Mouse (Mus musculus): Measurements from ENCODE around the gene Zfp335. TPM values are rescaled to one million over a fixed set of nuclear protein-coding genes. Genes with fewer than 3 reads are reported as not detected.

Gene Zfp335
- total RNA-seq, 2 experiments from 2014 or later: 11.5 to 12.2 TPM

Other genes with a start within 250 kb of the Zfp335 start
- not detected for gene Wfdc11, start 237.7 kb downstream of the Zfp335 start, total RNA-seq (2021)
- gene Wfdc13, start 226.7 kb downstream of the Zfp335 start, total RNA-seq (2021): not detected
- gene Spint4, start 213.3 kb downstream of the Zfp335 start, total RNA-seq (2021): not detected
- not detected for gene Spint5, start 196.5 kb downstream of the Zfp335 start, total RNA-seq (2021)
- gene Wfdc3, start 165.8 kb downstream of the Zfp335 start, total RNA-seq (2021): under 1 TPM; 0.17 to 0.40 TPM
- 10 to 100 TPM; 35.8 to 38.5 TPM for gene Dnttip1, start 165.8 kb downstream of the Zfp335 start, total RNA-seq (2021)
- gene Ube2c, start 141.9 kb downstream of the Zfp335 start, total RNA-seq (2021): 10 to 100 TPM; 31.7 to 32.5 TPM
- under 1 TPM in 1 of 2 experiments, not detected in 1; 0.52 TPM for gene Tnnc2, start 131.8 kb downstream of the Zfp335 start, total RNA-seq (2021)
- 10 to 100 TPM; 25.9 to 26.3 TPM for gene Snx21, start 125.9 kb downstream of the Zfp335 start, total RNA-seq (2021)
- 10 to 100 TPM; 12.6 to 13.4 TPM for gene Acot8, start 106.9 kb downstream of the Zfp335 start, total RNA-seq (2021)
- gene Zswim3, start 106.7 kb downstream of the Zfp335 start, total RNA-seq (2021): 1 to 10 TPM; 2.1 to 2.9 TPM
- 1 to 10 TPM; 5.2 to 5.3 TPM for gene Zswim1, start 89.1 kb downstream of the Zfp335 start, total RNA-seq (2021)
- under 1 TPM; 0.55 to 0.69 TPM for gene Spata25, start 83.2 kb downstream of the Zfp335 start, total RNA-seq (2021)
- gene Ctsa, start 78.9 kb downstream of the Zfp335 start, total RNA-seq (2021): 100 to 1,000 TPM; 108 to 116 TPM
- 10 to 100 TPM; 26.4 to 35.8 TPM for gene Neurl2, start 78.3 kb downstream of the Zfp335 start, total RNA-seq (2021)
- gene Pltp, start 54.0 kb downstream of the Zfp335 start, total RNA-seq (2021): 10 to 100 TPM; 39.1 to 40.9 TPM
- 10 to 100 TPM; 42.2 to 45.1 TPM for gene Pcif1, start 32.5 kb downstream of the Zfp335 start, total RNA-seq (2021)
- gene Mmp9, start 29.0 kb upstream of the Zfp335 start, total RNA-seq (2021): under 1 TPM; 0.47 to 0.89 TPM
- gene Slc12a5, start 49.0 kb upstream of the Zfp335 start, total RNA-seq (2021): under 1 TPM; 0.72 to 0.79 TPM
- 10 to 100 TPM; 24.6 to 26.1 TPM for gene Ncoa5, start 123.1 kb upstream of the Zfp335 start, total RNA-seq (2021)
- gene Cd40, start 143.9 kb upstream of the Zfp335 start, total RNA-seq (2021): 1 to 10 TPM; 5.3 to 6.5 TPM
- not detected for gene 1700025C18Rik, start 179.0 kb upstream of the Zfp335 start, total RNA-seq (2021)

Data from heart, postnatal 10 days (tissue).